Mouse (Mus musculus): Measurements from ENCODE around the gene Tex52. TPM values are rescaled to one million over a fixed set of nuclear protein-coding genes. Genes with fewer than 3 reads are reported as not detected.
"Not testable (repeated sequence)": the region's sequence is repeated elsewhere in the genome, so short reads cannot be mapped to it uniquely, and the experiment has no call there.

Gene Tex52
- polyA plus RNA-seq, 1 experiment from 2014 or later = not detected

DNA sequence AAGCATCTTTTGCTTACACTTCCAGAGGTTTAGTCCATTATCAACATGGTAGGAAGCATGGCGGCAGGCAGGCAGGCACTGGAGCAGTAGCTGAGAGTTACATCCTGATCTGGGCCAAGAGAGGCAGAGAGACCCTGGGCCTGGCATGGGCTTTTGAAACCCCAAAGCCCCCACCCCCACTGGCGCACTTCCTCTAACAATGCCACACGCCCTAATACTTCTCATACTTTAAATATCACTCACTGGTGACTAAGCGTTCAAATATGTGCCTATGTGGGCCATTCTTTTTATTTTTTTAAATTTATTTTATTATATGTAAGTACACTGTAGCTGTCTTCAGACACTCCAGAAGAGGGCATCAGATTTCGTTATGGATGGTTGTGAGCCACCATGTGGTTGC is 8.8 kb upstream of the Tex52 start:
- WGBS = 89% methylated on average over 5 of the region's 5 CpGs
- H3K4me1 ChIP-seq (replicated peaks; ENCODE audit: control insufficient read depth, insufficient read depth, low read length) = peaks cover 8% of the 10 kb centered on the region
- no peak overlapping the region for H3K27ac ChIP-seq (ENCODE audit: low read depth)
- H3K36me3 ChIP-seq (ENCODE audit: control insufficient read depth, insufficient read depth, low read length) = peaks cover 58% of the 10 kb centered on the region
- ATAC-seq (replicated peaks; ENCODE audit: low FRiP score, low TSS enrichment, low read depth) (no peak), DNase-seq (ENCODE audit: low spot score) (no peak)
- no peak overlapping the region for H3K4me2 ChIP-seq (ENCODE audit: low read length)
- H3K27me3 ChIP-seq (replicated peaks; ENCODE audit: control insufficient read depth, insufficient read depth, low read length) = no peaks in the 10 kb centered on the region
- no peak overlapping the region for H3K9ac ChIP-seq (ENCODE audit: low read length)
- H3K9me3 ChIP-seq (ENCODE audit: control insufficient read depth, low read length) = no peaks in the 10 kb centered on the region
- no peak overlapping the region for H3K4me3 ChIP-seq (ENCODE audit: low read depth, low read length)

GRCm38 (mm10) chr6:128370040-128370439 is 5.2 kb upstream of the Tex52 start:
- H3K27me3 ChIP-seq (replicated peaks; ENCODE audit: control insufficient read depth, insufficient read depth, low read length) = no peaks in the 10 kb centered on the region
- ATAC-seq (replicated peaks; ENCODE audit: low FRiP score, low TSS enrichment, low read depth) (no peak), DNase-seq (ENCODE audit: low spot score) (no peak)
- WGBS = 94% methylated on average over 5 of the region's 5 CpGs
- H3K4me2 ChIP-seq (ENCODE audit: low read length) = no peak overlapping the region
- H3K9ac ChIP-seq (ENCODE audit: low read length) = no peak overlapping the region
- no peak overlapping the region for H3K4me3 ChIP-seq (ENCODE audit: low read depth, low read length)
- peaks cover 94% of the 10 kb centered on the region for H3K36me3 ChIP-seq (ENCODE audit: control insufficient read depth, insufficient read depth, low read length)
- no peaks in the 10 kb centered on the region for H3K4me1 ChIP-seq (replicated peaks; ENCODE audit: control insufficient read depth, insufficient read depth, low read length)
- H3K27ac ChIP-seq (ENCODE audit: low read depth) = no peak overlapping the region
- H3K9me3 ChIP-seq (ENCODE audit: control insufficient read depth, low read length) = no peaks in the 10 kb centered on the region

DNA sequence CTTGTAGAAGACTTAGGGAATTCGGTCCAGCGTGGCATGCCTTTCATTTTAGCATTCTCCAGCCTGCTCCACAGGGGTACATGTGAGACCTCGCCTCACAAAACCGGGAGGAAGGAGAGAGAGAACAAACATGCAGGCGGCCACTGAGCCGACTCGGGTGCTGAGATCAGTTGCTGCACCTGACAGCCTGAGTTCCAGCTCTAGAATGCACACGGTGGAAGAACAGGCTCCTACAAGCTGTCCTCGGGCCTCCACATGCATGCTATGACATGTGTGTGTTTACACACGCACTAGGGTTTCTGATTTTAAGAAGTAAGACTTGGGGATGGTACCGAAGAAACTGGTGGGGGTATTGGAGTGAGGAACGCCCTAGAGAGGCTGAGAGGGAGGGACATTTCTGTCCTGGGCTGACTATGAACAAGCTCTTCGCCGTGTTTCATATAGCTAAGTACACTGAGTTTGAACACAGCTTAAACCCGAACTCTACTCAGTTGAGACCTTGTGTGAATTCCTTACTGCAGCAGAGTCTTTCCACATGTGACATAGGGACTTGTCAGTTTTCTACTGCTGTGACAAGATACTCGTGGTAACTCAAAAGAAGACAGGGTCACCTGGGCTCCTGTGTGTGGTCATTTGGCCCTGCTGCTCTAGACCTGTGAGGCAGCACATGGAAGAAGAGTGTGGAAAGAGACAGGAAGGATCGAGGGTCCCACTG is 1.3 kb downstream of the Tex52 start:
- H3K4me2 ChIP-seq (ENCODE audit: low read length) = no peak overlapping the region
- no peaks in the 10 kb centered on the region for H3K4me1 ChIP-seq (replicated peaks; ENCODE audit: control insufficient read depth, insufficient read depth, low read length)
- DNase-seq (ENCODE audit: low spot score) = no peak
- no peaks in the 10 kb centered on the region for H3K9me3 ChIP-seq (ENCODE audit: control insufficient read depth, low read length)
- 91% methylated on average over 17 of the region's 17 CpGs for WGBS
- ATAC-seq (replicated peaks; ENCODE audit: low FRiP score, low TSS enrichment, low read depth) = no peak
- no peaks in the 10 kb centered on the region for H3K27me3 ChIP-seq (replicated peaks; ENCODE audit: control insufficient read depth, insufficient read depth, low read length)
- peaks cover 47% of the 10 kb centered on the region for H3K36me3 ChIP-seq (ENCODE audit: control insufficient read depth, insufficient read depth, low read length)
- no peak overlapping the region for H3K9ac ChIP-seq (ENCODE audit: low read length)
- H3K27ac ChIP-seq (ENCODE audit: low read depth) = no peak overlapping the region
- no peak overlapping the region for H3K4me3 ChIP-seq (ENCODE audit: low read depth, low read length)

DNA sequence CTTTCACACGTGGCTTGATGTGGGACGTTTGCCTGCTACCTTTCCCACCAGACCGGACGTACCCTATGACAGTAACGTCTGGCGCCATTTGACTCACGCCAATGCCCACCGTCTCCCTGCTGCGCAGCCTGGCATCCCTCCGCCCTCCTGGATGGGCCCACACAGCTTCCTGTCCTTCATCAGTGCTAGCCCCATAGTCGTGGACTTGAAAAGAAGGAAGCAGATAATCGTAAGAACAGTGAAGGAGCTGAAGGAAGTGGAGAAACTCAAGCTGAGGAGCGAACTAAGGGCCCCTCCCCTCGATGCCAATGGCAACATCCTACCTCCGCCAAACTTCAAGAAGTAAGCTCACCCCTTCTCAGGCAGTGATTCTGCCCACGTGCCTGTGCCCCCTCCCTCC is 4.4 kb downstream of the Tex52 start:
- H3K9me3 ChIP-seq (ENCODE audit: control insufficient read depth, low read length) = no peaks in the 10 kb centered on the region
- peaks cover 16% of the 10 kb centered on the region for H3K36me3 ChIP-seq (ENCODE audit: control insufficient read depth, insufficient read depth, low read length)
- no peak overlapping the region for H3K4me2 ChIP-seq (ENCODE audit: low read length)
- DNase-seq (ENCODE audit: low spot score) (no peak), ATAC-seq (replicated peaks; ENCODE audit: low FRiP score, low TSS enrichment, low read depth) (no peak)
- H3K27ac ChIP-seq (ENCODE audit: low read depth) = no peak overlapping the region
- no peaks in the 10 kb centered on the region for H3K4me1 ChIP-seq (replicated peaks; ENCODE audit: control insufficient read depth, insufficient read depth, low read length)
- H3K9ac ChIP-seq (ENCODE audit: low read length) = no peak overlapping the region
- no peak overlapping the region for H3K4me3 ChIP-seq (ENCODE audit: low read depth, low read length)
- 80% methylated on average over 16 of the region's 16 CpGs for WGBS
- H3K27me3 ChIP-seq (replicated peaks; ENCODE audit: control insufficient read depth, insufficient read depth, low read length) = no peaks in the 10 kb centered on the region

DNA sequence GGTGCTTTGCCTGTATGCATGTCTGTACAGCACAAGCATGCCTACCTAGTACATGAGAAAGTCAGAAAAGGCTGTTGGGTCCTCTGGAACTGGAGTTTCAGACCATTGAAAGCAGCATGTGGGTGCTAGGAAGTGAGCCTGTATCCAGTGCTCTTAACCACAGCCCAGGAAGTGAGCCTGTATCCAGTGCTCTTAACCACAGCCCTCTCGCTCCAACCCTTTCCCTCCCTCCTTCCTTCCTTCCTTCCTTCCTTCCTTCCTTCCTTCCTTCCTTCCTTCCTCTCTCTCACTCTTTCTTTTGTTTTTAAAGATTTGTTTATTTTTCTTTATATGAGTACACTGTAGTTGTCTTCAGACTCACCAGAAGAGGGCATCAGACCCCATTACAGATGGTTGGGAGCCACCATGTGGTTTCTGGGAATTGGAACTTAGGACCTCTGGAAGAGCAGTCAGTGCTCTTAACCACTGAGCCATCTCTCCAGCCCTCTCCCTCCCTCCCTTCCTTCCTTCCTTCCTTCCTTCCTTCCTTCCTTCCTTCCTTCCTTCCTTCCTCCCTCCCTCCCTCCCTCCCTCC is 5.4 kb downstream of the Tex52 start:
- WGBS = 74% methylated on average over 1 of the region's 1 CpGs
- not testable (repeated sequence) for H3K4me2 ChIP-seq (ENCODE audit: low read length); DNase-seq (ENCODE audit: low spot score); H3K9ac ChIP-seq (ENCODE audit: low read length); H3K9me3 ChIP-seq (ENCODE audit: control insufficient read depth, low read length); H3K36me3 ChIP-seq (ENCODE audit: control insufficient read depth, insufficient read depth, low read length); H3K27me3 ChIP-seq (replicated peaks; ENCODE audit: control insufficient read depth, insufficient read depth, low read length); ATAC-seq (replicated peaks; ENCODE audit: low FRiP score, low TSS enrichment, low read depth); H3K4me1 ChIP-seq (replicated peaks; ENCODE audit: control insufficient read depth, insufficient read depth, low read length); H3K27ac ChIP-seq (ENCODE audit: low read depth); H3K4me3 ChIP-seq (ENCODE audit: low read depth, low read length)

DNA sequence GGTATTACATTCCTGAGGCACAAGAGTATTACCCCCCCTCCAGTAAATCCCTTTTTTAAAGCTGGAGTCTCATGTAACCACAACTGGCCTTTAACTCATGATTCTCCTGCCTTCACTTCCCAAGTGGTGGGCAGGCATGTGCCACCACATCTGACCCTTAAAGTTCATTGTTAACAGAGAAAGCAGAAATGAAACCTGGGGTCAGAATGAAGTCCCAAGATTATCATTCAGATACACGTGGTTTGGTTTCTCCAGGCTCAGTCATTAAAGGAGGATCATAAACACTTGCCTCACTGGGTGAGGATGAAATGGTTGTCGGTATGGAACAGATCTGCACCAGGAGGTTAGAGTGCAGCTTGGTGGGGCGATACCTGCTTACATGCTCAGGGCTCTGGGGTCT is 6.0 kb downstream of the Tex52 start:
- peaks cover 3% of the 10 kb centered on the region; the same call in 1 of the 2 replicates for H3K36me3 ChIP-seq (ENCODE audit: control insufficient read depth, insufficient read depth, low read length)
- H3K4me2 ChIP-seq (ENCODE audit: low read length) = no peak overlapping the region
- no peak for DNase-seq (ENCODE audit: low spot score)
- H3K27ac ChIP-seq (ENCODE audit: low read depth) = no peak overlapping the region
- no peaks in the 10 kb centered on the region for H3K4me1 ChIP-seq (replicated peaks; ENCODE audit: control insufficient read depth, insufficient read depth, low read length)
- H3K9me3 ChIP-seq (ENCODE audit: control insufficient read depth, low read length) = no peaks in the 10 kb centered on the region
- H3K9ac ChIP-seq (ENCODE audit: low read length) = no peak overlapping the region
- 70% methylated on average over 3 of the region's 3 CpGs for WGBS
- H3K27me3 ChIP-seq (replicated peaks; ENCODE audit: control insufficient read depth, insufficient read depth, low read length) = no peaks in the 10 kb centered on the region
- H3K4me3 ChIP-seq (ENCODE audit: low read depth, low read length) = no peak overlapping the region
- ATAC-seq (replicated peaks; ENCODE audit: low FRiP score, low TSS enrichment, low read depth) = no peak

GRCm38 (mm10) chr6:128383752-128384151 is 8.5 kb downstream of the Tex52 start:
- H3K36me3 ChIP-seq (ENCODE audit: control insufficient read depth, insufficient read depth, low read length) = no peaks in the 10 kb centered on the region
- H3K27ac ChIP-seq (ENCODE audit: low read depth) = no peak overlapping the region
- H3K4me1 ChIP-seq (replicated peaks; ENCODE audit: control insufficient read depth, insufficient read depth, low read length) = no peaks in the 10 kb centered on the region
- no peaks in the 10 kb centered on the region for H3K9me3 ChIP-seq (ENCODE audit: control insufficient read depth, low read length)
- ATAC-seq (replicated peaks; ENCODE audit: low FRiP score, low TSS enrichment, low read depth) (no peak), DNase-seq (ENCODE audit: low spot score) (no peak)
- H3K9ac ChIP-seq (ENCODE audit: low read length) = no peak overlapping the region
- H3K4me3 ChIP-seq (ENCODE audit: low read depth, low read length) = no peak overlapping the region
- H3K27me3 ChIP-seq (replicated peaks; ENCODE audit: control insufficient read depth, insufficient read depth, low read length) = no peaks in the 10 kb centered on the region
- 79% methylated on average over 7 of the region's 7 CpGs for WGBS
- H3K4me2 ChIP-seq (ENCODE audit: low read length) = no peak overlapping the region

DNA sequence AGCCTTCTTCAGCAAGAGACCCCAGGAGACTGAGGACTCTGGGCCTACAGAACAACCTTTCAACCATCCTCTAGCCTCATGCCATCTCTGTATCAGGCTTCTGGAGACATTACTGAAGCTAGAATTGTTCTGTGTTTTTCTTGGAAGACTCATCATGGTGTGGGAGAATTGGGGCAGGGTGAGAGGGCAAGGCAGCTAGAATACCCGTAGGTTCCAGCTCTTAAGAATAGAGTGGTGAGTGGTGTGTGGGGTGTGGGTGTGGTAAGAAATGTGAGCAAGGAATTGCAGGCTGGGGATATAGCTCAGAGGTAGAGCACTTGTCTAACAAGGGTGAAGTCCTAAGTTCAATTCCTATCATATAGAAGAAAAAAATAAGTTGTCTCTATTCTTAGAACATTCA is 9.8 kb downstream of the Tex52 start:
- ATAC-seq (replicated peaks; ENCODE audit: low FRiP score, low TSS enrichment, low read depth) = no peak
- Histone ChIP-seq H3K36me3 (ENCODE audit: control insufficient read depth, insufficient read depth, low read length) (no peaks in the 10 kb centered on the region), H3K4me3 (ENCODE audit: low read depth, low read length) (no peak overlapping the region), H3K9ac (ENCODE audit: low read length) (no peak overlapping the region), H3K27ac (ENCODE audit: low read depth) (no peak overlapping the region), H3K27me3 (replicated peaks; ENCODE audit: control insufficient read depth, insufficient read depth, low read length) (no peaks in the 10 kb centered on the region), H3K4me2 (ENCODE audit: low read length) (no peak overlapping the region), H3K4me1 (replicated peaks; ENCODE audit: control insufficient read depth, insufficient read depth, low read length) (no peaks in the 10 kb centered on the region), H3K9me3 (ENCODE audit: control insufficient read depth, low read length) (no peaks in the 10 kb centered on the region)
- DNase-seq (ENCODE audit: low spot score) = no peak
- 67% methylated on average over 1 of the region's 1 CpGs for WGBS

DNA sequence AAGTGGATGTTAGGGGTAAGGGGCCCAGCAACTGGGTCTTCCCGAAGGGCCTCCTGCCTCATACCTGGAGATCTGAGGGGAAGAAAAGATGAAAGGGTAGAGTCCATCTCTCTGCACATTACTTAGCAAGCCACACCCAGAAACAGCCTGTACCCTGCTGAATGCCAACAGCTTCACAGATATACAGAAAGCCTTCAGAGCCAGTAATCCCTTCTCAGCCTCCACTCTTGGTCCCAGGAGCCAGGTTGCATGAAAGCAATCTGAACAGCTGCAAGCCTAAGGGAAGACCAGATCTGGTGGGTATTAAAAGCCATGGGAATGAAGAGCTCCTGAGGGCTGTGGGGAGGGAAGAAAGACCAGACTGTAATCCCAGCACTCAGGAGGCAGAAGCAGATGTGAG is 13.9 kb downstream of the Tex52 start:
- DNase-seq (ENCODE audit: low spot score) = no peak
- H3K9ac ChIP-seq (ENCODE audit: low read length) = no peak overlapping the region
- H3K4me2 ChIP-seq (ENCODE audit: low read length) = no peak overlapping the region
- H3K27ac ChIP-seq (ENCODE audit: low read depth) = no peak overlapping the region
- ATAC-seq (replicated peaks; ENCODE audit: low FRiP score, low TSS enrichment, low read depth) = no peak
- no peaks in the 10 kb centered on the region for H3K27me3 ChIP-seq (replicated peaks; ENCODE audit: control insufficient read depth, insufficient read depth, low read length)
- no peak overlapping the region for H3K4me3 ChIP-seq (ENCODE audit: low read depth, low read length)
- WGBS = 86% methylated on average over 1 of the region's 1 CpGs
- H3K4me1 ChIP-seq (replicated peaks; ENCODE audit: control insufficient read depth, insufficient read depth, low read length) = no peaks in the 10 kb centered on the region
- H3K36me3 ChIP-seq (ENCODE audit: control insufficient read depth, insufficient read depth, low read length) = no peaks in the 10 kb centered on the region
- H3K9me3 ChIP-seq (ENCODE audit: control insufficient read depth, low read length) = no peaks in the 10 kb centered on the region

Measured in intestine, embryonic 14.5 days (tissue).